Comparison of ENCODE assay signal across 16 mouse cellular contexts in the genomic region with DNA sequence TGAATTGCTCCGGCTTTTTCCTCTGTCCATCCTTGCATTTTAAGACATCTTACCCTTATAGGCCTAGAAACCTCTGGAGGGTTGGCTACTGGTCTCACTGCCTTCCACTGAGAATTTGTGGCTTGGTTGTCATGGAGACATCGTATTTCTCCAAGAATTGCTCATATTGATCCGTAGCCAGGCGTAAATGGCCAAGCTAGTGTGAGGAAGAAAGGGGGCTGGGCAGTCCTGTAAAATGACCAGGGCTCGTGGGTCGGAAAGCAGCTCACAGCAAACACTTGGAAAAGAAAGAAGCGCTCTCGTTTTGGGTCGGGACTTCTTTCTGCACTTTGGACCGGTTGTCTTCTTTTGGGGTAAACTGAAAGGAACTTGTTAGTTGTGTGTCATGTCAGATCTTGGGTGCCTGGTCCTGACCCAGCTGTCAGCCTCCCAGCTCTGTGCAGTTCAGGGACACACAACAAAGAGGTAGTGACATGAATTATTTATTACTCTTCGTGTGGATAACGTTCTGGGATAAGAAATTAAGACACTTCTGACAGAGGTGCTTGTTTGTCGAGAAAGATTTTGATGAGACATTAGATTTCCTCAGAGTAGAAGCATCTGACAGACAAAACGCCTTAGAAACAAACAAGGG.
A peak's percentile ranks its signal among the peaks of the same experiment; 100 is the strongest.
DNase-seq lines count a peak whose midpoint lies in the region; ATAC-seq lines count a peak whose summit lies in the region.
"Had no signal": no experiment of that assay in that cellular context is flagged by ENCODE, and none has a peak within 500 bp of the region (broad histone marks: within the 10 kb centered on the region; RNA-seq: fewer than 3 reads in every experiment).

No protein-coding gene starts in this region.

- DNase-seq in left cerebral cortex, postnatal 4 days: peak; percentile 13
- no peak for DNase-seq in left cerebral cortex, adult 8-10 months (ENCODE audit: low spot score in 2 of 2)
- peak; percentile 60 for DNase-seq in hindbrain, embryonic 11.5 days (ENCODE audit: low spot score)
- peak; percentile 78 for DNase-seq in retina, embryonic 14.5 days (ENCODE audit: low spot score)
- no peak for DNase-seq in spleen, postnatal 14 days (ENCODE audit: low spot score in 2 of 2)
- DNase-seq in heart, adult 11 months: no peak
- DNase-seq in urinary bladder, postnatal 14 days (ENCODE audit: low spot score): no peak
- DNase-seq: cerebellum, adult 9-10 months; heart, postnatal 4 days; kidney, adult 8-10 months; liver, embryonic 13.5 days; lung, postnatal 4 days had no signal

- H3K9ac ChIP-seq in hindbrain, embryonic 11.5 days (ENCODE audit: low read depth, low read length): 0 out of 2 replicates have a peak overlapping the region, but pooled peaks have one; percentile 34
- H3K9ac ChIP-seq in midbrain, embryonic 13.5 days (replicated peaks): 0 out of 2 replicates have a peak overlapping the region, but pooled peaks have one; percentile 41
- H3K9ac ChIP-seq: liver, embryonic 13.5 days had no signal

- peak overlapping the region; percentile 36 for H3K4me2 ChIP-seq in hindbrain, embryonic 11.5 days (replicated peaks; ENCODE audit: low read depth, low read length)
- H3K4me2 ChIP-seq in midbrain, embryonic 13.5 days (replicated peaks): peak overlapping the region; percentile 39
- H3K4me2 ChIP-seq: liver, embryonic 13.5 days had no signal

- WGBS in hindbrain, embryonic 11.5 days: 32% methylated on average over 14 of the region's 14 CpGs
- WGBS in midbrain, embryonic 13.5 days: 8% methylated on average over 14 of the region's 14 CpGs

- ATAC-seq in hindbrain, embryonic 11.5 days (ENCODE audit: low FRiP score): peak; percentile 81
- ATAC-seq in midbrain, embryonic 13.5 days: peak; percentile 73

- no peak overlapping the region for H3K4me3 ChIP-seq in hindbrain, embryonic 11.5 days (ENCODE audit: low read depth, low read length)
- H3K4me3 ChIP-seq in midbrain, embryonic 13.5 days (replicated peaks): peak overlapping the region; percentile 6; the same call in 1 of the 2 replicates
- H3K4me3 ChIP-seq: heart, embryonic 10.5 days; liver, embryonic 13.5 days had no signal

- peaks cover 6% of the 10 kb centered on the region for H3K4me1 ChIP-seq in hindbrain, embryonic 11.5 days (replicated peaks; ENCODE audit: control insufficient read depth, insufficient read depth, low read length)
- peaks cover 47% of the 10 kb centered on the region for H3K4me1 ChIP-seq in midbrain, embryonic 13.5 days (replicated peaks)
- H3K4me1 ChIP-seq: liver, embryonic 13.5 days had no signal

- H3K27ac ChIP-seq in hindbrain, embryonic 11.5 days (ENCODE audit: low read depth, low read length): peak overlapping the region; percentile 78
- peak overlapping the region; percentile 76 for H3K27ac ChIP-seq in midbrain, embryonic 13.5 days
- H3K27ac ChIP-seq: heart, embryonic 10.5 days; liver, embryonic 13.5 days; stomach, postnatal 0 days had no signal

- H3K36me3 ChIP-seq in hindbrain, embryonic 11.5 days (ENCODE audit: control insufficient read depth, insufficient read depth, low read length): no peaks in the 10 kb centered on the region
- no peaks in the 10 kb centered on the region for H3K36me3 ChIP-seq in midbrain, embryonic 13.5 days
- H3K36me3 ChIP-seq: G1E; heart, embryonic 10.5 days; liver, embryonic 13.5 days had no signal

- no peaks in the 10 kb centered on the region for H3K27me3 ChIP-seq in hindbrain, embryonic 11.5 days (ENCODE audit: control insufficient read depth, insufficient read depth, low read length)
- no peaks in the 10 kb centered on the region for H3K27me3 ChIP-seq in midbrain, embryonic 13.5 days
- H3K27me3 ChIP-seq: liver, embryonic 13.5 days had no signal

- H3K9me3 ChIP-seq in hindbrain, embryonic 11.5 days (ENCODE audit: control insufficient read depth, low read length): no peaks in the 10 kb centered on the region
- no peaks in the 10 kb centered on the region for H3K9me3 ChIP-seq in midbrain, embryonic 13.5 days
- H3K9me3 ChIP-seq: heart, embryonic 10.5 days; liver, embryonic 13.5 days had no signal

- intact Hi-C loops in left cerebral cortex, postnatal 4 days (cut with DNase I): no loop called here

Comparison
In these comparisons a context has a peak if more than half of its experiments do, and no peak if none do; other contexts are left out.
1. DNase-seq: peak in left cerebral cortex, postnatal 4 days (single experiment), hindbrain, embryonic 11.5 days (single experiment) and retina, embryonic 14.5 days (single experiment); none in left cerebral cortex, adult 8-10 months (0 of 2), spleen, postnatal 14 days (0 of 2), heart, adult 11 months (single experiment) and urinary bladder, postnatal 14 days (single experiment).